In genomic region chr10:5012004-5012403, GRCm38 (mm10) we compare ENCODE assay signal across 24 mouse cellular contexts. TPM values are rescaled to one million over a fixed set of nuclear protein-coding genes. Genes with fewer than 3 reads are reported as not detected.
A peak's percentile ranks its signal among the peaks of the same experiment; 100 is the strongest.
DNase-seq lines count a peak whose midpoint lies in the region; ATAC-seq lines count a peak whose summit lies in the region.
"Had no signal": no experiment of that assay in that cellular context is flagged by ENCODE, and none has a peak within 500 bp of the region (broad histone marks: within the 10 kb centered on the region; RNA-seq: fewer than 3 reads in every experiment).

No protein-coding gene starts in this region.

- H3K4me2 ChIP-seq in embryonic facial prominence, embryonic 12.5 days (replicated peaks), result no peak overlapping the region
- no peak overlapping the region for H3K4me2 ChIP-seq in midbrain, embryonic 12.5 days (replicated peaks)
- H3K4me2 ChIP-seq in midbrain, embryonic 11.5 days, result no peak overlapping the region
- H3K4me2 ChIP-seq in midbrain, embryonic 16.5 days (ENCODE audit: low read length), result no peak overlapping the region
- no peak overlapping the region for H3K4me2 ChIP-seq in midbrain, embryonic 15.5 days
- H3K4me2 ChIP-seq: forebrain, embryonic 13.5 days; forebrain, embryonic 15.5 days had no signal

- no peak overlapping the region for H3K9ac ChIP-seq in embryonic facial prominence, embryonic 12.5 days
- H3K9ac ChIP-seq in midbrain, embryonic 12.5 days (replicated peaks), result no peak overlapping the region
- no peak overlapping the region for H3K9ac ChIP-seq in midbrain, embryonic 11.5 days (ENCODE audit: low read length)
- no peak overlapping the region for H3K9ac ChIP-seq in midbrain, embryonic 16.5 days (ENCODE audit: low read depth, low read length)
- no peak overlapping the region for H3K9ac ChIP-seq in midbrain, embryonic 15.5 days
- H3K9ac ChIP-seq: forebrain, embryonic 13.5 days; forebrain, embryonic 15.5 days; forebrain, postnatal 0 days had no signal

- H3K4me3 ChIP-seq in embryonic facial prominence, embryonic 12.5 days, result no peak overlapping the region
- no peak overlapping the region for H3K4me3 ChIP-seq in embryonic facial prominence, embryonic 10.5 days
- no peak overlapping the region for H3K4me3 ChIP-seq in midbrain, embryonic 12.5 days
- H3K4me3 ChIP-seq in midbrain, embryonic 11.5 days (ENCODE audit: low read depth, low read length), result no peak overlapping the region
- H3K4me3 ChIP-seq in midbrain, embryonic 16.5 days (ENCODE audit: low read depth, low read length), result no peak overlapping the region
- no peak overlapping the region for H3K4me3 ChIP-seq in midbrain, embryonic 15.5 days
- H3K4me3 ChIP-seq: forebrain, embryonic 13.5 days; forebrain, embryonic 15.5 days had no signal

- H3K4me1 ChIP-seq in embryonic facial prominence, embryonic 12.5 days, result no peaks in the 10 kb centered on the region
- no peaks in the 10 kb centered on the region for H3K4me1 ChIP-seq in embryonic facial prominence, embryonic 10.5 days
- no peaks in the 10 kb centered on the region for H3K4me1 ChIP-seq in midbrain, embryonic 12.5 days
- no peaks in the 10 kb centered on the region for H3K4me1 ChIP-seq in midbrain, embryonic 11.5 days (ENCODE audit: control insufficient read depth, insufficient read depth, low read length)
- 0 out of 2 replicates have a peak, but pooled peaks cover 2% of the 10 kb centered on the region for H3K4me1 ChIP-seq in midbrain, embryonic 16.5 days (ENCODE audit: control insufficient read depth, insufficient read depth, low read length)
- no peaks in the 10 kb centered on the region for H3K4me1 ChIP-seq in midbrain, embryonic 15.5 days
- H3K4me1 ChIP-seq: forebrain, embryonic 13.5 days; forebrain, embryonic 15.5 days had no signal

- no peaks in the 10 kb centered on the region for H3K9me3 ChIP-seq in embryonic facial prominence, embryonic 12.5 days
- H3K9me3 ChIP-seq in embryonic facial prominence, embryonic 10.5 days, result no peaks in the 10 kb centered on the region
- no peaks in the 10 kb centered on the region for H3K9me3 ChIP-seq in midbrain, embryonic 12.5 days
- H3K9me3 ChIP-seq in midbrain, embryonic 11.5 days (ENCODE audit: control insufficient read depth, low read length), result no peaks in the 10 kb centered on the region
- no peaks in the 10 kb centered on the region for H3K9me3 ChIP-seq in midbrain, embryonic 16.5 days (replicated peaks; ENCODE audit: control insufficient read depth, low read length, poor library complexity, severe bottlenecking)
- H3K9me3 ChIP-seq in midbrain, embryonic 15.5 days, result no peaks in the 10 kb centered on the region
- H3K9me3 ChIP-seq: forebrain, embryonic 13.5 days; forebrain, embryonic 15.5 days; G1E had no signal

- no peaks in the 10 kb centered on the region for H3K36me3 ChIP-seq in embryonic facial prominence, embryonic 12.5 days
- no peaks in the 10 kb centered on the region for H3K36me3 ChIP-seq in embryonic facial prominence, embryonic 10.5 days (replicated peaks)
- H3K36me3 ChIP-seq in midbrain, embryonic 12.5 days, result no peaks in the 10 kb centered on the region
- H3K36me3 ChIP-seq in midbrain, embryonic 11.5 days (ENCODE audit: control insufficient read depth, insufficient read depth, low read length), result no peaks in the 10 kb centered on the region
- no peaks in the 10 kb centered on the region for H3K36me3 ChIP-seq in midbrain, embryonic 16.5 days (ENCODE audit: control insufficient read depth, insufficient read depth, low read length)
- H3K36me3 ChIP-seq in midbrain, embryonic 15.5 days (replicated peaks), result no peaks in the 10 kb centered on the region
- H3K36me3 ChIP-seq: forebrain, embryonic 15.5 days; G1E had no signal

- H3K27ac ChIP-seq in embryonic facial prominence, embryonic 12.5 days, result no peak overlapping the region
- no peak overlapping the region for H3K27ac ChIP-seq in embryonic facial prominence, embryonic 10.5 days (replicated peaks)
- no peak overlapping the region for H3K27ac ChIP-seq in midbrain, embryonic 12.5 days (replicated peaks)
- H3K27ac ChIP-seq in midbrain, embryonic 11.5 days (ENCODE audit: low read depth, low read length), result no peak overlapping the region
- no peak overlapping the region for H3K27ac ChIP-seq in midbrain, embryonic 16.5 days (ENCODE audit: low read length)
- H3K27ac ChIP-seq in midbrain, embryonic 15.5 days, result no peak overlapping the region
- H3K27ac ChIP-seq: forebrain, embryonic 13.5 days; forebrain, embryonic 15.5 days had no signal

- ATAC-seq in embryonic facial prominence, embryonic 12.5 days (ENCODE audit: insufficient number of reproducible peaks, insufficient read depth, low FRiP score, low TSS enrichment), result peak; percentile 64; the same call in 1 of the 2 replicates
- 0 out of 2 replicates have a peak, but pooled peaks have one; percentile 12 for ATAC-seq in midbrain, embryonic 12.5 days (ENCODE audit: low FRiP score, low read depth)
- no peak for ATAC-seq in midbrain, embryonic 11.5 days (ENCODE audit: low FRiP score)
- peak; percentile 56; the same call in 1 of the 2 replicates for ATAC-seq in midbrain, embryonic 16.5 days
- no peak for ATAC-seq in midbrain, embryonic 15.5 days (replicated peaks)
- ATAC-seq: activated CD4-positive, CD25-positive, alpha-beta regulatory T cell, adult 4 months; CD4-positive, CD25-positive, alpha-beta regulatory T cell, adult 4 months; forebrain, embryonic 13.5 days; forebrain, embryonic 15.5 days; Patski had no signal

- no peak for DNase-seq in embryonic facial prominence, embryonic 10.5 days (ENCODE audit: low spot score)
- DNase-seq in midbrain, embryonic 11.5 days (ENCODE audit: low spot score, missing footprints), result no peak
- DNase-seq: adrenal gland, adult 8-10 months; adrenal gland, postnatal 14 days; adrenal gland, postnatal 36 days; B cell, adult 2 months; cerebellum, adult 11-12 months; cerebellum, adult 2 months; cerebellum, adult 9-10 months; cerebellum, postnatal 10 days; cerebellum, postnatal 25 days; forebrain, postnatal 0 days had no signal

- no peaks in the 10 kb centered on the region for H3K27me3 ChIP-seq in embryonic facial prominence, embryonic 12.5 days
- H3K27me3 ChIP-seq in embryonic facial prominence, embryonic 10.5 days (replicated peaks; ENCODE audit: low read depth, poor library complexity, severe bottlenecking), result no peaks in the 10 kb centered on the region
- no peaks in the 10 kb centered on the region for H3K27me3 ChIP-seq in midbrain, embryonic 12.5 days
- H3K27me3 ChIP-seq in midbrain, embryonic 11.5 days (ENCODE audit: control insufficient read depth, insufficient read depth, low read length), result no peaks in the 10 kb centered on the region
- H3K27me3 ChIP-seq in midbrain, embryonic 16.5 days (ENCODE audit: control insufficient read depth, insufficient read depth, low read depth, low read length), result no peaks in the 10 kb centered on the region
- no peaks in the 10 kb centered on the region for H3K27me3 ChIP-seq in midbrain, embryonic 15.5 days (replicated peaks)
- H3K27me3 ChIP-seq: CH12.LX; forebrain, embryonic 13.5 days; forebrain, embryonic 15.5 days; Patski had no signal

RNA-seq across cellular contexts. Expression of gene Gm10097, which starts 57.0 kb away (rescaled TPM):
- polyA plus RNA-seq in embryonic facial prominence, embryonic 12.5 days (2016; fragmentation: Nextera tagmentation; extraction: Ambion mirVana), result 0.17 and 0.20 TPM in 2 replicates
- polyA plus RNA-seq in embryonic facial prominence, embryonic 10.5 days (2016; fragmentation: Nextera tagmentation; extraction: Ambion mirVana), result 0.05 TPM in 1 of 2 replicates, not detected in the other
- polyA plus RNA-seq in midbrain, embryonic 12.5 days (2016; fragmentation: Nextera tagmentation; extraction: Ambion mirVana), result 0.08 TPM in 1 of 2 replicates, not detected in the other
- 0.06 TPM in 1 of 2 replicates, not detected in the other for polyA plus RNA-seq in midbrain, embryonic 11.5 days (2014; fragmentation: Nextera tagmentation; extraction: Ambion mirVana)
- 0.19 TPM in 2 replicates for polyA plus RNA-seq in midbrain, embryonic 16.5 days (2015; fragmentation: Nextera tagmentation; extraction: Ambion mirVana)
- polyA plus RNA-seq in midbrain, embryonic 15.5 days (2015; fragmentation: Nextera tagmentation; extraction: Ambion mirVana), result 0.10 and 0.17 TPM in 2 replicates
- polyA plus RNA-seq: activated CD4-positive, CD25-positive, alpha-beta regulatory T cell, adult 4 months; cerebellum, adult 2 months; cortical plate, adult 2 months; forebrain, postnatal 0 days; G1E; Patski had no signal

Comparison
In these comparisons a context has a peak if more than half of its experiments do, and no peak if none do; other contexts are left out.
1. ATAC-seq: peak in embryonic facial prominence, embryonic 12.5 days (single experiment), midbrain, embryonic 12.5 days (single experiment) and midbrain, embryonic 16.5 days (single experiment); none in midbrain, embryonic 11.5 days (single experiment) and midbrain, embryonic 15.5 days (single experiment).